Mouse (Mus musculus) spleen, postnatal 4 days (tissue): ENCODE results near the gene Nln.

Experiments
- DNase-seq, 2 experiments: peaks; one replicate each; pipeline ENCODE4 v3.0.0; 2022; ENCODE audit warnings: low spot score in 2 of 2

Nln gene

GRCm38 (mm10) chr13:104095955-104096354 lies 13.5 kb downstream of the Nln start:
- no peak for DNase-seq

- DNase-seq = no peak
These were observed 14.7 kb downstream of the Nln start for GRCm38 (mm10) chr13:104094531-104095385.

- DNase-seq = no peak
These were observed 17.7 kb downstream of the Nln start for GRCm38 (mm10) chr13:104091734-104092133.

- peak; percentile 21 to 69 for DNase-seq
These were observed 20.0 kb downstream of the Nln start for GRCm38 (mm10) chr13:104089387-104089786.

- no peak for DNase-seq
These were observed 24.8 kb downstream of the Nln start for GRCm38 (mm10) chr13:104084600-104084999.

- no peak for DNase-seq
These were observed 26.9 kb downstream of the Nln start for GRCm38 (mm10) chr13:104082504-104082903.

GRCm38 (mm10) chr13:104076993-104077392 lies 32.4 kb downstream of the Nln start:
- DNase-seq = no peak

- no peak for DNase-seq
These were observed 34.7 kb downstream of the Nln start for GRCm38 (mm10) chr13:104074731-104075130.

- no peak for DNase-seq
These were observed 35.2 kb downstream of the Nln start for GRCm38 (mm10) chr13:104074230-104074629.

GRCm38 (mm10) chr13:104072351-104072750 lies 37.1 kb downstream of the Nln start:
- DNase-seq = no peak

- DNase-seq = no peak
These were observed 38.7 kb downstream of the Nln start for GRCm38 (mm10) chr13:104070703-104071102.

GRCm38 (mm10) chr13:104069216-104069615 lies 40.2 kb downstream of the Nln start:
- DNase-seq = no peak

- no peak for DNase-seq
These were observed 43.6 kb downstream of the Nln start for GRCm38 (mm10) chr13:104065649-104066347.

- DNase-seq = no peak
These were observed 46.4 kb downstream of the Nln start for GRCm38 (mm10) chr13:104063061-104063460.

GRCm38 (mm10) chr13:104061975-104062750 lies 47.3 kb downstream of the Nln start:
- DNase-seq = no peak

GRCm38 (mm10) chr13:104060231-104060630 lies 49.2 kb downstream of the Nln start:
- no peak for DNase-seq

GRCm38 (mm10) chr13:104059536-104059935 lies 49.9 kb downstream of the Nln start:
- no peak for DNase-seq

GRCm38 (mm10) chr13:104058761-104059160 lies 50.7 kb downstream of the Nln start:
- no peak for DNase-seq

- DNase-seq = no peak
These were observed 57.1 kb downstream of the Nln start for GRCm38 (mm10) chr13:104052271-104052753.

GRCm38 (mm10) chr13:104048835-104049234 lies 60.6 kb downstream of the Nln start:
- DNase-seq = no peak

- no peak for DNase-seq
These were observed 64.3 kb downstream of the Nln start for GRCm38 (mm10) chr13:104045108-104045507.

- no peak for DNase-seq
These were observed 65.1 kb downstream of the Nln start for GRCm38 (mm10) chr13:104044332-104044731.
